Mouse (Mus musculus) sigmoid colon, adult 10 weeks (tissue): ENCODE data around the gene Hspd1. TPM values are rescaled to one million over a fixed set of nuclear protein-coding genes. Genes with fewer than 3 reads are reported as not detected.

Experiments used
- polyA plus RNA-seq: library from polyadenylated mRNA; stranded (reverse); fragments of 350-450 nt; fragmentation: Illumina TruSeq; extraction: RNeasy Lipid Tissue Mini Kit (QIAGEN cat#74804); gene quantifications from one replicate; pipeline ENCODE4 v1.2.3, GENCODE M21; 2014; ENCODE audit warnings: low read depth, low replicate concordance

The Hspd1 gene
- polyA plus RNA-seq: 409 TPM

DNA sequence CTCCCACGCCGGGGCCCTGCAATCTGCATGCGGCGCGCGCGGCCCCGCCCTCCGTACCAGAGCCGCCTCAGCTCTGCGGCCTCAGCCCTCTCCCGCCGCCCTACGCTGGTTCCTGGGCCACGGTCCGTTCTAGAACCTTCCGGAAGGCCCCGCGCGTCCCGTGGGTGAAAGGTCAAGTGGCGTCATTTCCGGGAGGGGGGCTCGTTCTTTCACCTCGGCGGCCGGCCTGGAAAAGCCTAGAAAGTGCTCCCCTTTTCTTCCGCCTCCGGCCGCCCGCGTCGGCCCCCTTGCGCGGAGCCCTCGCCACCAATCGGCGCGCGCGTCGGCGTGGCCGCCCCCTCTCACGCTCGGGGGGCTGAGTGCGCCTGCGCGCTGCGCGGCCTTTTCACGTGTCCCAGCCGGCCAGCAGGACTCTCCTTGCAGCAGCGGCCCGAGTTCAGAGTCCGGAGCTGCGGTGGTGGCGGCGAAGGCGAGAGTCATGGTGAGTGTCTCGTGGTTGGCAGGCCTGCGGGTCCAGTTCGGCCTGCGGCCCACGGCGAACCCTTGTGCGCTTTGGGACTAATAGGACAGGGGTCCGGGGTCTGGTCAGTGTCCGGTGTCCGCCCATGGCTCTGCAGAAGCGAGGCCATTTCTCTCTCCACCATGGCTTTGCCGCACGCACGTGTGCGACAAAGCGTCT is at the start of gene Hspd1, which contains the start of gene Hspe1:
Gene Hspd1 (minus strand): TSS at position 312 of the 679 bp plus-strand sequence.
Gene Hspe1 (plus strand): TSS at position 201 of the 679 bp plus-strand sequence.

DNA sequence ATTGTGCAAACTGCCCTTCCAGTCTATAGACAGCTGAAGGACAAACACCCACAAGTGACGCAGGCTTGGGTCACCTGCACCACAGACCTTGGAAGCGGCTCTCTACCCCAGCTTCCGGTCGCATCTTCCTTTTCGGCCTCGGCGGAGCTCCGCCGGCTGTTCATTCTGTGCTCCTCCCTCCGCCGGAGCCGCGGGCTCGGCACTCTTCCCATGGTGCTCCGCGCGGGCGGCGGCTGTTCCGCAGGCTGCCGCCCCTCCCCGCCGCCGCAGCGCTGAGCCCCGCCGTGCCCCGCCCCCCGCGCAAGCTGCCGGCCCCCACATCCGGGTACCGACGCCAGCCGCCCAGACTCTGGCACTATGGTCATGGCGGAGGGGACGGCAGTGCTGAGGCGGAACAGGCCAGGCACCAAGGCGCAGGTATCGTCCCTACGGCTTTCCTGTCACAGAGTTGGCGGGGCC is 42.9 kb upstream of the Hspd1 start, which contains the start of gene Mob4:
Gene Mob4 (plus strand): TSS at position 289 of the 459 bp plus-strand sequence.

DNA sequence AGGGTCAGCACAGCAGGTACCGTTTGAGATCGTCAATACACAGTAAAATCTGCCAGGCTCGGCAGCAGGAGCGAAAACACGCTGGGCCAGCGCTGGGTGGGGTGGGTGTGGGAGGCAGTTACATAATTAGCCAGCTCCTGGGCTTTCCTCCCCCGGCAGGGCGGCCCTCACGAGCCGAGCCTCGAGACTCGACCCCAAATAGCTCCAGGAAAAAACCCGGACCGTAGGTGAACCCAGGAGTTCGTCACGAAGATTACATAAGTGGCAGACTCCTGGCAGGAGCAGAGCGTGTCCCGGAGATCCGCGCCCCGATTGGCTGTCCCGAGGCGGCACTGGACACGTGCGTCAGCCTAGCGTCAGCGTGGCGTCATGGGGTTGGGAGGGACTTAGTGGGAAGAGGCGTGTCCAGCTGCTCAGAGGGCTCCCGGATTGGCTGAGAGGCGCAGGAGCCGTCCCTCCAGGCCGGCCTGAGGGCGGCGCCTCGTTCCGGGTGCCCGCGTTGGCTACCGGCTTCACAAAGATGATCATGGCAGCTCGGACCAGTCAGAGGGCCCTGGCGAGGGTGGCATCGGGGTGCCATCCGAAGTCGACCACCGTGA is 35.6 kb downstream of the Hspd1 start, which contains the start of gene Coq10b:
Gene Coq10b (plus strand): TSS at position 416 of the 599 bp plus-strand sequence.

Other genes with a start within 250 kb of the Hspd1 start
- 58.9 TPM for gene Ankrd44, start 161.9 kb downstream of the Hspd1 start, polyA plus RNA-seq
- gene Sf3b1, start 60.8 kb downstream of the Hspd1 start, polyA plus RNA-seq: 610 TPM
- 176 TPM for gene Coq10b, start 35.5 kb downstream of the Hspd1 start, polyA plus RNA-seq
- 234 TPM for gene Hspe1, start 111 bp downstream of the Hspd1 start, polyA plus RNA-seq
- gene Mob4, start 43.0 kb upstream of the Hspd1 start, polyA plus RNA-seq: 354 TPM
- 8.6 TPM for gene Rftn2, start 138.5 kb upstream of the Hspd1 start, polyA plus RNA-seq
- 13.3 TPM for gene Mars2, start 148.9 kb upstream of the Hspd1 start, polyA plus RNA-seq